Mouse (Mus musculus) erythroblast, embryonic 14.5 days (primary cell): ENCODE measurements around the gene Adipor1.

ENCODE experiments used
- GATA1 ChIP-seq: IDR thresholded peaks from 2 replicates; pipeline ENCODE4 v1.6.1; 2012; ENCODE audit warnings: low read length, inconsistent platforms, mixed read lengths
- TAL1 ChIP-seq: IDR thresholded peaks from 3 replicates; pipeline ENCODE4 v1.6.1; 2012; ENCODE audit warnings: low read length, inconsistent platforms, mixed read lengths

DNA sequence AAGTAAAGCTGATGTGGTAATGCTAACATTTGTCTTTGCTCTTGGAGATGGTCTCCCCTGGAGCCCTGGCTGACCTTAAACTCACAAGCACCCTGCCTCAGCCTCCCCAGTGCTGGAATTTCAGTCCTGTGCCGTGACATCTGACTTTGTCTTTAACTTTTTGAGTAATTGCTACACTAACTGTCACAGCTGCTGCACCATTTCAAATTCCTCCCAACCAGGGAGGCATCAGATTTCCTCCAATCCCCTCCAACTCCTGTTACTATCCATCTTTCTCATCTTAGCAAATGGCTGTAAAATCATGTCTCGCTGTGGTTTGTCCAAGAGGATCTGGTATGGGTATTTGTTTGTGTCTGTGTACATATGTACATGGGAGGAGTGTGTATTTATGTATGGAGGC is 41.1 kb upstream of the Adipor1 start:
- TF ChIP-seq GATA1 (no peak), TAL1 (no peak)
